Mouse (Mus musculus): ENCODE measurements around the gene Afap1. TPM values are rescaled to one million over a fixed set of nuclear protein-coding genes. Genes with fewer than 3 reads are reported as not detected.

Gene Afap1
- total RNA-seq, 4 experiments from 2014 or later: 26.1 to 37.1 (median 28.7) TPM

DNA sequence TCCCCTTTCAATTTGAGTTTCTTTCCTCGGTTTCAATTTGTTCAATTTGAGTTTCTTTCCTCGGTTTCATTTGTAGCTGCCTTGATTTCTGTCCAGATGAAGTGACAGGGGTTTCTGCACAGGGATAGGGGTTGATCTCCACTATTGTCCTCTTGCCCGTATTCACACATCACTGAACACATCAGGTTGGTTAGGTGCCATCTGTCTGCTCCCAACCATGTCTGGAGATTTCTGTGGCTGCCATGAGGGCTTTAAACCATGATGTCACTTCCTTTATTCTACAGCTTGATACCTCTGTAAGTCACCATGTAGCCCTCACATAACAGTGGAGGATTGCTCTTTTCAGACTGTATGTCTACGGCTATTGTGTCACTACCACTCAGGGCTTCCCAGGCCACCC, 4.0 kb downstream of the Afap1 start:
- no peak for DNase-seq (ENCODE audit: low spot score in 2 of 2)

DNA sequence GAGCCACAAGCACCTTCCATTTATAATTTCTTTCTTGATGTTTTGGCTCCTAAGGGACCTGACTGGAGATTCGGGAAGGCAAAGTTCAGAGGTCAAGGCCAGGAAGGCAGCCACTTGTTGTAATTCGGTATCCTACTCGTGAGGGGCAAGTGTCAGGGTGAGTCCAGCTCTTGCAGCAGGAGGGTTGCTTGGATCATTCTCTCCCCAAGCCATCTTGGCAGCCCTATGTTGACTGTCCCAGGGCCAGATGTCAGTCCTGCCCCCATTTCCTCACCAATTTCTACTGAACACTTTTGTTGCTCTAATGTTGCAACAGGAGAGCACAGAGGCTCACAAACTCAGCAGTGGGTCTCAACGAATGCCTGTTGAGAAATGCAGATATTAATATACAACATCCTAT, 5.0 kb downstream of the Afap1 start:
- DNase-seq (ENCODE audit: low spot score in 2 of 2): no peak

DNA sequence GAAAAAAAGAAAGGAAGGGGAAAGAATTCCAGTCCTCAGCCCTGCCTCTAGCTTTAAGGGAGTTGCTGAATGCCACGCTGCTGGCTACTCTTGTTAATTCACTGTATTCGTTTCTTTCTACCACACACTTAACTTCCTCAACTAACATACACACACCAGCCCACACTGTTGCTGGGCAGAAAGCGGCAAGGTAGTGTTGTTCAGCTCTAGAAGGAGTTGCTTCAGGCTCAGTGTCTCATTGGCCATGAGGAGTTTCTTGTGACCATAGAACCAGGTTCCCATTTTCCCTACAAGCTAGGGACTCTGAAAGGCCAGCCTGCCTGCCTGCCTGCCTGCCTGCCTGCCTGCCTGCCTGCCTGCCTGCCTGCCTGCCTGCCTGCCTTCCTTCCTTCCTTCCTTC, 5.9 kb downstream of the Afap1 start:
- no peak for DNase-seq (ENCODE audit: low spot score in 2 of 2)

DNA sequence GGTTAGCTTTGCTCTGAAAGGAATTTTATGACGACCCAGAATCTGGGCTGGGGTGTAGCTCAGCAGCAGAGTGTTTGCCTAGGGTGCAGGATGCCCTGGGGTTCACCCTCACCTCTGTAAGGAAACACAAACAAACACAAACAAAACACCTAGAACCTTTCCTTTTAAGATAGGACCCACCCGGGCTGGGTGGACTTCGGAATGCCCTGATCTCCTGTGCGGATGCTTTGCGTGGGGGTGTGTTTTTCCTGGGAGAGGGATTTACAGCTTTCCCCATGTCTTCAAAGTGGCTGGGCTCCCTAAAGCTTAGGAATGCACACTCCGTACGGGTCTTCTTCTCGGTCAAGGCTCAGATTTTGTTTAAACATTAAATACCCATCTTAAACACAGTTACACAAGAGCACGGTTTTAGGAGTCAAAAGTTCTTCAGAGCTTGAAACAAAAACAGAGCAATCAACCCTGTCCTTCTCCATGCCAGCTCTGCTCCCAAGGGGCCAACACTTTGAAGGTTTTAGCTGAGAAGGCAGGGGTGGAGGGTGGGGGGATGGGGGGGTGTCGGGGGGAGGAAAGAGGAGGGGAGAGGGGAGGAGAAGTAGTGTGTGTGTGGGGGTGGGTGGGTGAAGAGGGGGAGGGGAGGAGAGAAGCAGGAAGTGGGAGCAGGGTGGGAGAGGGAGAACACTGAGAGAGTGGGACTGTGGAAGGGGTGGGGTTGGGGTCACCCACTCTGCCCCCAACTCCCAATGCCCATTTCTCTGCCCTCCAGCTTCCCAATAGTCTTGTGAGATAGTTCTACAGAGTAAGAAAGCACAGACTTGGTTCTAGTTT, 7.5 kb downstream of the Afap1 start:
- DNase-seq (ENCODE audit: low spot score in 2 of 2): no peak

DNA sequence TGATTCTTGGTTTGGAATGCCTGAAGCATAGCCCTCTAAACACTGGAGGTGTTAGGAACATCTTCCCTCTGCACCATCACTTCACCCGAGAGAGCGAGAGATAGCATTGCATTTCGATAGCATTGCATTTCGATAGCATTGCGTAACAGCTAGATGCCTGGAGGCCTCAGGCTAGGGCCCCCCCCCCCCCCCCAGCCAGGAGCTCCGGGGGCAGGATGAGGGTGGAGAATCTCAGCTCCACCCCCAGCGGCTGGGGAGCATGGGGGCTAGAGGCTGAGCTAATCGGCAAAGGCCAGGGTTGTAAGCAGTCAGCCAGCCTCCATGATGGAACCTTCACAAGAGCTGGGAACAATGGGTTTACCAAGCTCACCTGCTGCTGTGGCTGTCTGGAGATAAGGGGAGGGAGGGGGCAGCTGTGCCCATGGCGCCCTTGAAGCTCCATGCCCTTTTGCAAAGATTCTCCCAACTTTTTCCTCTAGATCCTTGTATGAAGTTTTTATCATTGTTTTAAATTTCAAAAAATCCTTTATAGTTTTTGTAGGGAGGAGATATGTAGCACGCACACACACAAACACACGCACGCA, 8.2 kb downstream of the Afap1 start:
- no peak for DNase-seq (ENCODE audit: low spot score in 2 of 2)

DNA sequence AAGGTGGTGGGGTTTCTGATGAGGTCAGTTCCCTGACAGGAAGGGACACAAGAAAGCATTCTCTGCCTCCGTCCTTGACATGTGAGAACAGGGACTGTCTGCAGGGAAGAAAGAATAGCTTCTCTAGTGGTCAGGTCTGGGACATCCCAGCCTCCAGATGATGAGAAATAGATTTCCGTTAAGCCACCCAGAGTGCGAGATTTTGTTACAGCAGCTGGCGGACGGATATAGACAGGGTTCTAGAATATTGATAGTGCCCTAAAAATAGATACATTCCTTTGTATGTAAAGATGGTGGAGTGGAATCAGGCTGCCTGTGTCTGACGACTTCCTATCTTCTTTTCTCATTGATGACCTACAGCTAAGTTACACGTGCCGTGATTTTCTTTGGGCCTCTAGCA, 10.3 kb downstream of the Afap1 start:
- no peak for DNase-seq (ENCODE audit: low spot score in 2 of 2)

DNA sequence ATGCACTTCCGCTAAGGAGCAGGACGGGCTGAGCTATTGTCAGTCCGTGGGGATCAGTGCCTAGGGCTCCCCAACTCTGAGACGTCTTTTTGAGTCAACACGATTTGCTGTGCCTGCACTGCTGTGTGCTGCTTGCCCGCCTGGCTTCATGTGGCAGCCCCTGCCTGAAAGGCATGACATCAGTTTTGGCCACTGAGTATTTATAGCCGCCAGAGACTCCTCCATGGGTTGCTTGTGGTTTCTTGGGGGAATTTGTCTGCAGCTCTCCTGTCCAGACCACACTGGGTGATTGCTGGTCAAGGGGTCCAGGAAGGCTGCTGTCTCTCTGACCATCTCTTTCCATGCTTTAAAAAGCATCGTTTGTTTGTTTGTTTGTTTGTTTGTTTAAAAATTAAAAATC, 12.2 kb downstream of the Afap1 start:
- no peak for DNase-seq (ENCODE audit: low spot score in 2 of 2)

DNA sequence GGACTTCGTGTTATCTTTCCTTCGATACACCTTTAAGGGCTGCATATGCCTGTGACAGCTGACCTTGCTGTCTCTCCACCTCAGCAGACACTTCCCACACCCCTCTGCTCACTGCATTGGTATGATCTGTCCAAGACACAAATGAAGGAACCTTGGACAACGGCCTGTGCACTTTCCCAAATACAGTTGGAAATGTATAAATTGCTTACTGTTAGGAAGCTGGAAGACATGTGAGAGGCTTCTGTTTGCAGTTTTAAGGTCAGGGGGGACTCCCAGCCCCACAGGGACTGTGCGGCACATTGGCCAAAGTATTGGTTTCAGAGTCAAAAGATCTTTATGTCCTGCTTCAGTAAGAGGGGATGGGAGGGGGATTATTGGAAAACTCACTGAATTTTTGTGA, 14.0 kb downstream of the Afap1 start:
- DNase-seq (ENCODE audit: low spot score in 2 of 2): no peak

DNA sequence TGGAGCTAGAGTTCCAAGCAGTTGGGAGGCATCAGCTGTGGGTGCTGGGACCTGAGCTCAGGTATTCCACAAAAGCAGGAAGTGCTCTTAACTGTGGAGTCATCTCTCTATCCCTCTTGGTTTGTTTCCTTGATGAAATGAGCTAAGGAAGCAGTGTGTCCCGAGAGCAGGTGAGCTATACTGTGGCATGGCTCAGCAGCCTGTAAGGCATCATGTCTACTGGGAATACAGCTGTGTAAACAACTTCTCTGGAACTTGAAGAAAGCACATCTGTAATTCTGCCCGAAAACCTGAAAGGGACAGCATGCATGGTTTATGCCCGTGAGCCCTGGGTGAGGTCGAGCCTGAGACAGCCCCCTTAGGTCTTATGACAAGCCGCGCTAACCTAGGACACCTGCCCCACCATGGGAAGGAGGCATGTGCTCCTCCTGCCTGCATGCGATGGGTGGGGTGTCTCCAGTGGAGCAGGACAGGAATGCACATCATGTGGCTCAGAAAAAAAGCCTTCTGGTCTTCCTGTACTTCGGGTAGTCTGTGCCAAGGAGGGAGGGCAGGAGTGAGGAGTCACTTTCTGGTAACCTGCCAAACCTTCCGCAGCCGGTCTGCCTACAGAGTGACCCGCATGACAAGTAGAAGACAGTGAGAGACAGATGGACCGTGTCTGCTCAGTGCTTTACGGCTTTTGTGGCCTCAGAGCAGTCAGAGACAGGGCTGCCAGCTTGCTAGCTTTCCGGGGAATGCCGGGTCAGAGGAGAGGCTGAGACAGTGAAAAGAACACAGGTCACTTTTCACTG, 14.7 kb downstream of the Afap1 start:
- DNase-seq (ENCODE audit: low spot score in 2 of 2): peak; percentile 72 to 85

DNA sequence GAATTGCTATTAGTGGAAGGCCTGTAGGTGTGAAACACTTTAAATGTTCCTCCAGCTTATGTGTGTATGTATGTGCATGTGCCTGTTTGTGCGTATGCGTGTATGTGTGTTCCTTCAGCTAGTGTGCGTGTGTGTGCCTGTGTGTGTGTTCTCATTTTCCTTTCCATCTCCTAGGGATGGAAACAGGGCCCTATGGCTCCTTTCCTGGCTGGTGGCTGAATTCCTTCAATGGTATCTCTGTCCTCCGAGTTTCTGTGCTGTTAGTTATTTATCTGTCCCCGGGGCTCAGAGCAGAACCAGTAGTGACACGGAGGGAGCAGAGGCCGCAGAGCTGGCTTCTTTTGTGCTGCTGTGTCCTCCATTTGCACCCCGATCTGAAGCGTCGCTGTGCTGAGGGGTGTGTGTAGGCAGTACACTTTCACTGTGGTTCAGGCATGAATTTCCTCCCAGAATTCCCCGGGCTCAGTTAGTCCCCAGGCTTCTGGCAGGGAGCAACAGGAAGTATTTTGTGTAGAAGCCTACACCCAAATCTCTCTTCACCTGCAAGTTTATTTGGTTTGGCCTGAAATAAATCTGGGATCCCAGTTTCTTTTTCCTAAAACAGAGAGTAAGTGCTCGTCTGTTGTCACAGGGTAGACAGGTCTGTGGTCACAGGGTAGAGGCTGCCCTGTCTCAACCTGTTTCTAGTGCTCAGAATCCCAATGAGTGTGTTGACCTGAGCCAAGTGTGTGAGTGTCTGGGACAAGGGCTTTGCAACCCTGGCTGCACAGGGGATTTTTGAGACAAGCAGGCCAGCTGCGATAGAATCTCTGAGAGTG, 15.7 kb downstream of the Afap1 start:
- DNase-seq (ENCODE audit: low spot score in 2 of 2): no peak

DNA sequence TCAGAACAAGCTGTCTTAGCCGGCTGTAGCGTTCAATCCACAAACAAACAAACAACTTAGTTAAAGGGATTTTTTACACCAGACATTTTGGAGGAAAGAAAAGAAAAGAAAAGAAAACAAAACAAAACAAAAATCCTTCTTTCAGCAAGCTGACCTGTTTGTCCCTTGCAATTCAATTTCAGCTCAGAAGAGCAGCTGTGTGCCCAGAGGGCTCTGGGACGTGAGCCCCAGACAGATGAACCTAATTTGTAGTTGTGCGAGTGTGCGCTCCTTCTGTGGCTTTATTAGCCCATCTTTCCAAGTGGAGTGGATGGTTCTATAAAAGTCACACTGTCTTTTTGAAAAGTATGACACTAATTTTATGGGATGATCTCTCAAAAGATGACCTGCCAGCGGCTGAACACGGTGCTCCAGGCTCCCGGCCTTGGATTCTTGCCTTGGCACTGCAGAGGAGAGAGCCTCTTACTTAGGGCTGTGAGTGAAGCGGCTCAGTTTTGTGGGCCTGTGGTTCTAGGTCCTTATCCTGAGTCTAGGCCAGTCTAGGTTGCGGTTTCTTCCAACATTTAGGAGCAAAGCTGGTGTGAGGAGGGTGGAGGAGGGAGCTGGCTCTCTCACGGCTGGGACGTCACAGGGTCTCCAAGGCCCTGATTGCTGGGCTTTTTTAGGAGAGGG, 22.6 kb downstream of the Afap1 start:
- DNase-seq (ENCODE audit: low spot score in 2 of 2): no peak

DNA sequence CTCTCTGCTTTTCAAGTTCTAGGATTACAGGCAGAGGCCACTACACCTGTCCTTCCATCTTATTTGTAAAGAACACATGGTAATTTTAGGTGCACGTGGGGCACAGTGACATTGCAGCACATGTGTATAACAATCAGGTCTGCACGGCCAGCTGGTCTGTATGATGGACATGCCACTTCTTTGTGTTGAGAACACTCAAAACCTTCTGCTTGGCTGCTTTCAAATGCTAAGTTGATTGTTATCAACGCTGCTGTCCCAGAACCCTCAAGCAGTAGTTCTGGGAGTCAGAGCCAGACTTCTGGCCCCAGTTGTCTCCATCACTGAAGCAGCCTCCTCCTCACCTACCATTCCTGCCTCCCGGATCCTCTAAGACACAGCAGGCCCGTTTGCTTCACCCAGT, 23.5 kb downstream of the Afap1 start:
- no peak for DNase-seq (ENCODE audit: low spot score in 2 of 2)

DNA sequence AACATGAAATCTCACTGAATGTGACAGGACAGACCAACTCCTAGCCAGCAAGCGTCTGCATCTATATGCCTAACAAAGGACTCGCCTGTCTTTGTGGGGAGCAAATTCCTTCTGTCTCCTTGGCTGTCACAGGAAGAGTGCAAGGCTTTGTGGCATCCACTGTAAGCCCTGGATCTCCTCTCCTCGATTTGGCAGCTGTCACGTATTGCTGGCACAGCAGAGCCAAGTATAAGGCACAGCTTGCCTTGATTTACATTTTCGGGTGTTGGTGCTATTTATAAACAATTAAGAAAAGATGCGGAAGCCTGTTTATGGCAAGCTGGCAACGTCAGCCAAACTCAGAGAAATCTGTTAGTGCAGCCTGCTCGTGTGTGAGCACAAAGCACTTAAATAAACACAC, 25.3 kb downstream of the Afap1 start:
- peak; percentile 62 to 66 for DNase-seq (ENCODE audit: low spot score in 2 of 2)

DNA sequence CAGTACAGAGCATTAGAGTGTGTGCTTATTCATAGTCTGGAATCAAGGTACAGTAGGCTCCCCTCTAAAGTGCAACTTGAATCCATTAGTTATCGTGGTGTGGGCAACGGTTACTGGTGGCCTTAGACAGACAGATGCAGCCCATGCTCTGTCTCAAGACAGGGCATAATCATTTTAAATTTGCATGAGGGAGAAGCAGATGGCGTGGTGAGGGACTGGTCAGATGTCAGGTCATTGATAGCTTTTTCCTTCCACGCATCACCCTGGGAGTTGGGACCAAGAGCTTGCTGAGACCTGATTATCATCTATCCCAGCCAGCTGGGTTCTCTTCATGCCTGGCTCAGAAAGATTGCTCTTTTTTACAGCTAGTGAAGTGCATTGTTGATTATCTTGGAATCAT, 27.0 kb downstream of the Afap1 start:
- DNase-seq (ENCODE audit: low spot score in 2 of 2): no peak

DNA sequence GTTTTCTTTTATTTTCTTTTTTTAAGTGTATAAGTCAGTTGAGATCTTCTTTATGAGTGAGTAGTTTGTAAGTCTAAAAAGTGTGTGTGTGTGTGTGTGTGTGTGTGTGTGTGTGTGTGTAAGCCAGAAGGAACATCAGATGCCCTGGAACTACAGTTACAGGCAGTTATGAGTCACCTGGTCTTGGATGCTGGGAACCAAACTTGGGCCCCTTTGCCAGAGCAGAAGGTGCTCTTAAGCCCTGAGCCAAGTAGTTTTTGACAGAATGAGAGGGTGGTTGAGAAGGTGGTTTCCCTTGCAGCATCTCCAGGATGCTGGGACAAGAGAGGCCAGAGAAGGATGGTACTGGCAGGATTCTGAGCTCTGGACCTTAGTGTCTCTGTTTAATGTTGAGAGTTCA, 27.4 kb downstream of the Afap1 start:
- no peak for DNase-seq (ENCODE audit: low spot score in 2 of 2)

DNA sequence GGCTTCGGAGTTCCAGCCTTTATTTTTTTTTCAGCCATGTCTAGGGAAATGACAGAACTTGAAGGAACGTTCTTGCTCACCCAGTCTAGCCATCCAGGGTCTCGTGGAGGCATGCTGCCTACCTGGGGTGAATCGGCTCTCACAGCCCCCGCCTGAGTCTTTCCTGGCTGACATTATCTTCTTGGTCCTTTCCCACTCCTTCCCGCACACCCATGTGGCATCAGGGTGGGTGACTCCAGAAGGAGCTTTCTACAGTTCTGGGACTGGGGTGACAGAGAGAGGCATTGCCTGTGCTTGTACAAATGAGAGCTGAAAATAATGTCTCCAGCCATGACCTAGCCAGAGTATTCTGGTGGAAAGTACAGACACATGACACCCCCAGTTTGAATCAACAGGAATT, 28.0 kb downstream of the Afap1 start:
- DNase-seq (ENCODE audit: low spot score in 2 of 2): no peak

DNA sequence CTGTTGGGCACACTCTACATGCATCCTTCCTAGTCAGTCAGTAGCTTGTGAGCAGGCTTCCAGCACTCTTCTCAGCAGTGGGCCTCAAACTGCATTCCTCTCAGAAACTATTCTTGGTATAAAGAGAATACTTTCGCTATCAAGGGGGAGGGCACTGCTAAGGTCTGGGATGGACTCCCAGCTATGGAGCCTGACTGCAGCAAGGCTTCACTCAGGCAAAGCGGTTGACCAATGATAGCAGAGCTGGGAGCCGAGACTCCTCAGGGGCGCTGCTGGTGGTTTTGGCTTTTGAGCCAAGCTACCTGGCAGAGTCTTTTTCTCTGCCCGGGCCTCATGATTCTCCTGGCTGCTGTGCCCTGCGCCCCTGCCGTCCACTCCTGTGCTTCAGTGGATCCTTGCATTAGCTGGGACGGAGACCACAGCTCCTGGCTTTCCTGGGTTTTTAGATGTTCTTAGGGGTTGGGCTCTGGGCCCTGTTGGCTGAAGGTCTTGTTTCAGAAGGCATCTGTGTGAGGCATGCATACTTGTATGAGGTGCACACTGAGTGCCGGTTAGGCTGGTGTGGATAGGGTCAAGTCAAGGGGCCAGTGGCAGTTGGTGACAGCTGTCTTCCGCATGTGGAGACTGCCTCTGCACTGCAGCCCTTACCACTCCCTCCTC, 28.6 kb downstream of the Afap1 start:
- DNase-seq (ENCODE audit: low spot score in 2 of 2): no peak

DNA sequence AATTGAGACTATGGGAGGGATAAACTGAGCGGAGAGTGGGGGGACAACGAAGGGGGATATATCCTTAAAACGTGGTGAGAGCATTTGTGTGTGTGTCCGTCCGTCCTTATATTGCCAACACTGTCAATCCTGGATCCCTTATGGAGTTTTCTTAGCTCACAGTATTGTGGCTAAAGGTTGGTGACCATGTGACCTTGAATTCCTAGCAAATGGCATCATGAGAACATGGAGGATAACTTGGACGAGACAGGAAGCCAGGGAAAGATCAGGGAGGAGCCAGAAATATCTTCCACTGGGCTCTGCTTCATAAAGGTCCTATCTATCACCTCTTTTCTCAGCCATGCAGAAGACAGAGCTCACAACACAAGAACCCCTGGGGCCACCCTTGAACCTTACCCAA, 30.3 kb downstream of the Afap1 start:
- DNase-seq (ENCODE audit: low spot score in 2 of 2): no peak

DNA sequence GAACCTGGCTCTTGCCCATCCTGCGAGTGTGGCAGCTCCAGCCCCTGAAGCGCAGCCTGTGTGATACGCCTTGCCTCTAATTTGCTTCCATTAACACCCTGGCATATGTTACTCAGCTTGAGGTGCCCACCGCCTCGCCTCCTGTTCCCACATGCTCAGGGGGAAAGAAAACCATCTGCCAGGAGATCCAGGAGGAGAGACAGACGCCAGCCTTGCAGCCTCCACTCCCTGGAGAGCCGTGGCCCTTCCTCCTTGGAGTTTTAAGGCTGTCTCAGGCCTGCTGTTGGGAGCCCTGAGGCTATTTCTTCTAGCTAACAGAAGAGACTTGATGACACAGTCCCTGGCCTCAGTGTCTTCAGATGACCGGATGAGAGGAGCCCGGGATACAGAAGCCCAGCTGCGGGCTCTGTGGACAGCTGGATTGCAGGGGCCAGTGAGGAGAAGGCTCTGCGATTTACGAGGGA, 32.1 kb downstream of the Afap1 start:
- DNase-seq (ENCODE audit: low spot score in 2 of 2): peak; percentile 45 to 59

DNA sequence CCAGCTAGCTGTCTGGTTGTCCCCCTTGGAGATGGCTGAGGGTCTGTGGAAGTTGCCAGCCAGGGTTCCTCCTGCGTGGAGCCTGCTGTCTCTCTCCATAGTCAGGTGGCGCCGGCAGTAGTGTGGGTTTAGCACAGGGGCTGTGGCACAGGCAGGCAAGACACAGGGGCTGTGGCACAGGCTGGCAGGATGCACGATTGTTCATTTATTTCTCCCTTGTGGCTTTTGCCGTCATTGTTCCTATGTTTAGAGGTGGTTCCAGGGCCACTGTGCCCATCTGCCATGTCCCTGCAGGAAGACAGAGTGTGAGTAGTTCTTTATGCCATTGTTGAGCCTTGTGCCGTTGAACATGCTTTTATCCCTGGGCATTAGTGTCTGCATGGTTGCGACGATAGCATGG, 33.4 kb downstream of the Afap1 start:
- DNase-seq (ENCODE audit: low spot score in 2 of 2): no peak

Measured in layer of hippocampus, adult 8-10 months (tissue).